Comparison of ENCODE assay signal across 2 mouse cellular contexts in the genomic region with DNA sequence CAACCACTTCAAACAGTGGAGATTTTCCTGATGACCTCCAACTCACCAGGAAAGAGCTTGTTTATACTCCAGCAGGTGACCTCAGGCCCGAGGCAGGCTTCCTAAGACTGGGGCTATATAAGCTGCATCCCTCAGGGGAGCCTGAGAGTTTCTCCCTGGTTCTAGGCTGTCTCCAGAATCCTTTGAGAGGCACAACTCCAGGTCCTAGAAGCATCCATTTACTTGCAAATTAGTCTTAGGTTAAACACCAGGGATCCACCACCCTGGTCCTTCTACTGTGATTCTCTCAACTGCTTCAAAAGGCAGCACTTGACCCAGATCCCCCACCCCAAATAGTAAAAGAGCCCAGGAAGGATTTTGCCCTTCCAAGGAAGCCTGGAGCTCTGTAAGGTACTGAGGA.
TF ChIP-seq lines count a peak whose summit lies in the region.

No protein-coding gene starts in this region.

TF ChIP-seq in CH12.LX, 34 proteins besides CTCF, POLR2A, EP300 and RAD21 (continued from another document):
- TF ChIP-seq USF1 (IDR thresholded peaks at IDR 0.05; ENCODE audit: low read depth, low read length), result no peak
- TF ChIP-seq JUN (IDR thresholded peaks at IDR 0.05; ENCODE audit: insufficient read depth, low read depth, low read length), result no peak
- TF ChIP-seq ELF1 (IDR thresholded peaks at IDR 0.05; ENCODE audit: low read depth, low read length), result no peak
- TF ChIP-seq JUND (conservative IDR thresholded peaks at IDR 0.05; ENCODE audit: low read depth, low read length), result no peak
- TF ChIP-seq RCOR1 (conservative IDR thresholded peaks at IDR 0.05; ENCODE audit: low read depth, low read length), result no peak
- TF ChIP-seq SIN3A (IDR thresholded peaks at IDR 0.05; ENCODE audit: low read length), result no peak
- TF ChIP-seq MEF2A (IDR thresholded peaks at IDR 0.05; ENCODE audit: borderline replicate concordance, low read depth, low read length), result no peak
- no peak for TF ChIP-seq ZNF384 (IDR thresholded peaks at IDR 0.05; ENCODE audit: low read depth, low read length)
- no peak for TF ChIP-seq E2F4 (IDR thresholded peaks at IDR 0.05; ENCODE audit: insufficient replicate concordance, low read depth, low read length)

TF ChIP-seq in MEL, 35 proteins besides CTCF, POLR2A, EP300 and RAD21 (continued from another document):
- TF ChIP-seq USF1 (IDR thresholded peaks at IDR 0.05; ENCODE audit: low read depth, low read length), result no peak
- TF ChIP-seq MYB (IDR thresholded peaks at IDR 0.05; ENCODE audit: low read depth, low read length), result no peak
- TF ChIP-seq SIN3A (IDR thresholded peaks at IDR 0.05; ENCODE audit: low read length), result no peak
- no peak for TF ChIP-seq MYC (IDR thresholded peaks at IDR 0.05; ENCODE audit: low read depth, low read length)
- TF ChIP-seq ZMIZ1 (IDR thresholded peaks at IDR 0.05; ENCODE audit: low read depth, low read length), result no peak
- no peak for TF ChIP-seq MEF2A (IDR thresholded peaks at IDR 0.05; ENCODE audit: extremely low read depth, insufficient replicate concordance, low read depth, low read length, poor library complexity, severe bottlenecking)
- no peak for TF ChIP-seq UBTF (IDR thresholded peaks at IDR 0.05; ENCODE audit: borderline replicate concordance, insufficient read depth, low read depth, low read length)
- TF ChIP-seq MAX (IDR thresholded peaks at IDR 0.05; ENCODE audit: low read length), result no peak
- TF ChIP-seq USF2 (IDR thresholded peaks at IDR 0.05; ENCODE audit: borderline replicate concordance in 1 of 2, insufficient read depth in 1 of 2, low read depth in 1 of 2, low read length in 2 of 2), result no peak
- TF ChIP-seq MAFK (IDR thresholded peaks at IDR 0.05; ENCODE audit: borderline replicate concordance, low read depth, low read length), result no peak
- TF ChIP-seq POLR2AphosphoS5 (IDR thresholded peaks at IDR 0.05; ENCODE audit: borderline replicate concordance, low read depth, low read length), result no peak
- no peak for TF ChIP-seq ETS1 (IDR thresholded peaks at IDR 0.05; ENCODE audit: low read depth, low read length)
- TF ChIP-seq SMC3 (IDR thresholded peaks at IDR 0.05; ENCODE audit: low read depth, low read length), result no peak
- no peak for TF ChIP-seq BHLHE40 (IDR thresholded peaks at IDR 0.05; ENCODE audit: borderline replicate concordance, low read depth, low read length)
